Mouse (Mus musculus) ES-E14 (cell line): Measurements from ENCODE around the gene Tmem184b.

Source experiments
- HCFC1 ChIP-seq: IDR thresholded peaks from 2 replicates; pipeline ENCODE4 v1.6.1; 2012; ENCODE audit warnings: low read length, inconsistent platforms, borderline replicate concordance; ENCODE audit not compliant: insufficient read depth
- MAFK ChIP-seq: IDR thresholded peaks from 2 replicates; pipeline ENCODE4 v1.6.1; 2014; ENCODE audit warnings: mild to moderate bottlenecking, low read depth, low read length, inconsistent platforms; ENCODE audit not compliant: insufficient read depth
- ZC3H11A ChIP-seq: IDR thresholded peaks from 2 replicates; pipeline ENCODE4 v1.6.1; 2012; ENCODE audit warnings: low read depth, mild to moderate bottlenecking, inconsistent platforms, low read length, borderline replicate concordance
- ZNF384 ChIP-seq: IDR thresholded peaks from 2 replicates; pipeline ENCODE4 v1.6.1; 2012; ENCODE audit warnings: low read depth, low read length, inconsistent platforms

GRCm38 (mm10) chr15:79413802-79414201, 10.4 kb upstream of the Tmem184b start:
- TF ChIP-seq HCFC1 (no peak), ZC3H11A (no peak), ZNF384 (no peak), MAFK (no peak)
